Mouse (Mus musculus): ENCODE data around the gene Cacnb4.

Gene Cacnb4

DNA sequence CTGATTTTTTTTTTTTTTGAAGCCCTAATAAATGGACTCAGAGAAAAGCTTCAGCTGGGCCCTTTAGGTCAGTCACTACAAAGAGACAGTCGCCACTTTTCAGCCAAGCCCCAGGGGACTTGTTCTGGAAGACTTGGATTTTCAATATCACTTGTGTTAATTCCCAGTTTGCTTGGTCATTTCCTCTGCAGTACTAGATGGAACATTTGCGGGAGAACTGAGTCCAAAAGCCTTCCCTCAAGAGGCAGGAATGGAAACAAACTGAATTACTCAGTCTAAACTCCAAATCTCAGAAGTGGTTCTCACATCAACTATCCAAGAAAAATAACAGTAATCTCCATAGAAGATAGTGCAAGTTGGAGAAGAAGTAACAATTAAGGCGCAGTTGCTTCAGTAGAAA lies 109.2 kb downstream of the Cacnb4 start:
- DNase-seq: no peak

DNA sequence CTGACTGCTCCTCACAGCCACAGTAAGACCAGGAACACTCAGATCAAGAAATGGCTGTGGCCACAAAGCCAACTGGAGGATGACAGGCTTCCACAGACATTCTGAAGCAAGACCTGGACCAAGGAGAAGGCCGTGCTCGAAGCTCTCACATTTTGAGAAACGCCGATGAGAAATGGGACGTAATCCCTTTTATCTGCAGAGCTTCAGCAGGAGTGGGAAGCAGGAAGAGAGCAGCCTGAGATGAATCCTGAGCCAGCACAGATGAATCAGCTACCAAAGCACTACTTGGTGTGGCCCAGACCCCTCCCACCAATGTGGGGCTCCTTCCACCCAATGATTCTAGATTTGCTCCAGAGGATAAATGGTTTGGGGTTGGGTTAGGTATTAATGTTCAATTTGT lies 113.4 kb downstream of the Cacnb4 start:
- DNase-seq: no peak

DNA sequence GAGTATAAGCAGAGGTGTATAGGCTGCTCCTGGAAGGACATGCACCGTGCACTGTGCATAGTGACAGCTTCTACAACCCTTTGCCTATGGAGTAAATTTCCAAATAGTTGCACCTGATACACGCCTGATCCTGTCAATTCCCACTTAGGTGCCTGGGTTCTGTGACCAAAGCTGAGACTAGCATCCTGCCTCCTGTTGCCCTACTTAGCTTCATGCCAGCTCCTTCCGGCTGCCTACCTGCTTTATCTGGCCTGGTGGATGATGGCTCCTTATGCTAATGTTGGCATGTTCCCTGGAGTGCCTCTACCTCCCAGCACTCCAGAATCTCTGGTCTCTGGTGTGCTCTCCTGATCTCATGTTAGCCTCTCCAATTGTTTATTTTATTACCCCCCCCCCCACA lies 114.3 kb downstream of the Cacnb4 start:
- no peak for DNase-seq

DNA sequence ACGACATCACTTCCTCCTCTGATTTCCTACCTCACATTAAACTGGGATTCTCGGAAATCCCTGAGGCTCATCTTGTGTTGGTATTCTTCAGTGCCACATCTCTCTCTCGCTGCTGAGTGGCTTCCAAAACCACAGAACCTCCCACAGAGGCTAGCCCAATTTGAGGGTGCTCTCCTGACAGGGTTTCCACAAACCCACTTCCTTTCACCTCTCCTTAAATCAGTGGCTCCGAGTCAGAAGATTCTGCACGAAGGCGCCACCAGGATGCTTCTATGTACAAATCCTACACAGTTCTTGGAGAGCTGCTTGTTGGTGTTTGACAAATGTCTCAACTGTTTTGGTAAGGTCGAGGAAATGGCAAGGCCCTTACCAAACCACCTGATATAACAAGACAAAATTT lies 115.5 kb downstream of the Cacnb4 start:
- no peak for DNase-seq

DNA sequence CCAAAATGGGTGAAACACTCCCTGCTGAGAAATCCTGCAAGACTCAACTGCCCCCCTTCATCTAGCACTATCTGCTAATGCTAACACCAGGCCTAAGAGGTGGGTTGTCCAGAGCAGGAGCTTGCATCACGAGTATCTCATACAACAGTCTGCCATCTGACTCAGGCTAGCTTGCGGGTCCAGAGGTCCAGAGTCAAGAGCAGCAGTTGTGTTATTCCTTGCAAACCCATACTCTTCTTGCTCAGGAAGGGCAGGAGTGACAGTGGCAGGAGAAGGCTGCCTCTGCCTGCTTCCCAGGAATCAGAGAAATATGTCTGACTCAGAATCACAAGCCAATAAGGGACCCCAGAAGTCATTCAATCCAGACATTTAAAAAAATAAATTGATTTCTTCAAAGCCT lies 116.4 kb downstream of the Cacnb4 start:
- DNase-seq: no peak

DNA sequence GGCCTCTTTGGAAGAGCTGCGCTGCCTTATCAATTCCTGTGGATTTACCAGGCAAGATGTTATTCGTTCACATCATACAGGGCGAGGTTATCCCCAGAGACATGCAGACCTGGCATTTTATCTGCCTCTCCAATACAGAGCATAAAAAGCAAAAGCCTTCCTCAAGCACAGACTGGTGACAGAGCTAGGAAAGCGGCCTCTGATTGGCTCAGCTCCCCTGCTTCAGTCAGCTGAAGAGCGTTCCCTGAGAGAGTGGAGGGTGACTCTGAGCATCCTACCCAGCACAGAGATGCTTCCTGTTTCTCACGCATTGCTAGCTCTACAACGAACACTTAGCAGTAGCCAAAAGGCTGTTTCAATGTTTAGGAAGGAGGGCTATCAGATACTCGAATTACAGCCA lies 118.2 kb downstream of the Cacnb4 start:
- no peak for DNase-seq

DNA sequence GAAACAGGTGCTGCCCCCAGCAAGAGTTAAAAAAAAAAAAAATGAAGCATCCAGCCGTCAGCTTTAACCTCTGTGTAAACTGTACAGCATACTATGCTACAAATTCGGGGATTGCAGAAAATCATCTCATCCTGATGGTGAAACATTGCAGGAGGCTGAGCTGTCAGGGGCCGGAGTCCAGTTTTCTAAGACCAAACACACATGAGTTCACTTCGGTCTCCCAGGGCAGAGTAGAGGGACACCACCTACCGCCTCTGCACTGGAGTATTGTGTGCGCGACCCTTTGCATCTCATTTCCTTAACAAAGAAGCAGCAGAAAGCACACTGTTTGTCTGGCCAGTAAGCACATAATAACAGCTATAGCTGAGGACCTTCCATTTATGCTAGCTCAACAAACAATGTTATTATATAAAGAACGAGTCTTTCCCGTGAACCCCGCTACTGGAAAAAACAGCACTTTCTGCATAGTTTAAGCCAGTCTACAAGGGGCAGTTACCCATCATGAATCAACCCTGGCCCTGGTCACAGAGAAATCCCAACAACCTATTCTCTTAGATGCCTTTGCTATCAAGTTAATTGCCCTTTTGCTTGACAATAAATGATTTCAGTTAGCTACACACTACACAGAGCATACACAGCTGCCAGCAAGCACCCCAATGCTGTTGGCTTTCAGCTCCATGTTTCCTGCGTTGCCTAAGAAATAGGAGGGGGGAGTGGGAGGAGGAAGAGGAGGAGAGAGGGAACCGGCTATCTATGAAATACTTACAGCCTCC lies 118.9 kb downstream of the Cacnb4 start:
- DNase-seq: no peak

DNA sequence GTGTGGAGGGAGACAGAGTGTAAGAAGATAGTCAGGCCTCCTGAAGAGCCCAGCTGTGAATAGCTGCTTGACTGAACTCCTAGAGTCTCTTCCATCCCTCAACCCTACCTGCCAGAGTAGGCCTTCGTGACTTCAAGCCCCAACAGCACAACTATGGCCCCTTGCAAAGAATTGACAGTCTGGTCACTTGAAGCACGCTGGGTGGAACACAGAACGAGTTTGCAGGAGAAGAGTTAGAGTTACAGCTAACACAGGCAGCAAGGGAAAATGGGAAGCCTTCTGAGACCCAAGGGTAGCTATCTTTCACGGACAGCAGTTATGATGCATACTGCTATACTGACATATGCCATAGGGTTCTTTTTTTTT lies 119.7 kb downstream of the Cacnb4 start:
- DNase-seq: no peak

DNA sequence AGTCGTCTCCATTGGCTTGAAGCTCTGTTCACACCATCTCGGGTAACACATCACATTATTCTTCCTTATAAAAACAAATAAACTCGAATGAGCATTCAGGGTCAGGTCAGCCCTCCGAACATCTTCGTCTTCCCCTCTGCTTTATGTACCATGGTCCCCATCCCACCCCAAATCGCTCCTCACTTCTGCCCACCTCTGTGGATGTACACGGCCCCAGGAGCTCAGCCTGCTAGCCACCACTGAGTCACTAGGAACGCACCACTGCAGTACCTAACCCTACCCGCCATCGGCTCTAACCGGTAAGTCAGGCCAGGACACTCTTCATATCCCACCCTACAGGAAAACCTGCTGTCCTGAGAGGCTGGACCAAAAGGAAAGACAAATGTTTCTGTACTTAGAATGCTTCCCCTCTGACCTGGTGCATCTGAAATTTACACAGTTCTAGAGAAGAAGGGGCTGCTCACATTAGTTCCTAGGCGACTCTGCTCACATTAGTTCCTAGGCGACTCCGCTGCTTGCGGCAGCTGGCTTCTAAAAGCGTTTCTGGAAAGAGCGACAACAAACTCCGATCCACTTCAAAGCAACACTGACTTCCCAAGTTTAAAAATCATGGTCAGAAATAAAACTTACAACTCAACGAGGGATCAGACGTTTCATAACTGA lies 120.2 kb downstream of the Cacnb4 start:
- no peak for DNase-seq

DNA sequence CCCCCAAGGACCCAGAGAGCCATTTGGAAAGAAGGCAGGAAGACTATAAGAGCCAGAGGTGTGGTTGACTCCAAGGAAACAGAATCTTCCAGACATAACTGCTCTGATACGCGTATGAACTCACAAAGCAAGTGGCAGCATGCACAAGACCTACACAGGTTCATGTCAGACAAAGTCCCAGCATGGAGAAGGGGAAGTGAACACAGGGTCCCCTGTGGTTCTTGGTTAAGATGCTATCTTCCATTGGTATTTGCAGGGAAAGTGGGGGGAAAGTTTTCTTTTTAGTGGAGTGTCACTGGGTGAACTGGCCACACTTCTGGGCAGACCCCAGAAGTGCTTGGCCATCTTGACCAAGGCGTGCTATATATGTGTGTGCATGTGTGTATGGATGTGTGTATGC lies 128.2 kb downstream of the Cacnb4 start:
- no peak for DNase-seq

DNA sequence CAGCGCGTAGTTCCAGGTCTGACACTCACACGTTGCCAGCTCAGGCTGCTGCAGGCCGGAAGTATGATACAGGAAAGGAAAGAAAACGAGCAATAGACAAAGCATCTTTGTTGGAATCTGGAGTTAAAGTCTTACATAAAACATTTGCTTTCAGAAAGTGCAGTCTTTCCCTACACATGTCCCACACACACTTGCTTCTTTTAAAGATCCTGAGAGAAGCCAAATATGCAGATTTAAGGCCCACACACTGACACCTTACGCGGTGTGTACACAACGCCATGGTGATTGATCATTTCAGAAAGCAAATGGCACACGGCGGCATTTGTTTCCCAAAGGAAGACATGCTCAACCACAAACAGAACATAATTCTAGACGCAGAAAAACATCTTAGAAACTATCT lies 129.3 kb downstream of the Cacnb4 start:
- no peak for DNase-seq

DNA sequence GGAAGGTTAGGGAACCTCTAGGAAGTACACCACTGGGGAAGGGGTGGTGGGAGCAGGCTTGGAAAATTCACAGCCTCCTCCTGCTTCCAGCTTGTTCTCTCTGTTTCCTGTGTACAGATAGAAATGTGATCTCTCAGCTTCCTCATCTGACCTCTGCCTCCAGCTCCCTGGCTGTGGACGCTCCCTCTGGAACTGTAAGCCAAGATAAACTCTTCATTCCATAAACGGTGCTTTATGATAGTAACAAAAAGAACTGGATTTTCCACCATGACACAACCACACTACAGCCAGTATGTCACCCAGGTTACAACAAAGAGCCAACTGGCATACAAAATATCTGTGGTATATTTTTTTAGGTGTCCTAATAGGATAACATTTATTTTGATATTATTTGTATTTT lies 132.1 kb downstream of the Cacnb4 start:
- no peak for DNase-seq

DNA sequence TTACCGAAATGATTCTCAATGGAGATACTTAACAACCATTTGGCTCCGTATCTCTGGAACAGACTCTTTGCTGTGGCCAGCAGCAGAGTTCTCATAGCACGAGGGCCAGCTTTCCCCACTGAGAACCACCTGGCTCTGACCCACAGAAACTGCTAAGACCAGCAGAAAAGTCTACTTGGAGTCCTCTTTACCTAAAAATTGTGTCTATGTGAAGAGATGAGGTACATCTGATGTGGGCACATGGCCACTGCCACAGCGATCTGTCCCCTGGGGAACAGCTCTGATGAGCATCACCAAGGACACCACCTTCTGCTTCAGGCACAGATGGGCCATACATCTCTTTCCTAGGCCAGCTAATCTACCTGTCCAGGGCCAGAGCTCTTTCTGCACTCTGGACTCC lies 135.6 kb downstream of the Cacnb4 start:
- DNase-seq: no peak

DNA sequence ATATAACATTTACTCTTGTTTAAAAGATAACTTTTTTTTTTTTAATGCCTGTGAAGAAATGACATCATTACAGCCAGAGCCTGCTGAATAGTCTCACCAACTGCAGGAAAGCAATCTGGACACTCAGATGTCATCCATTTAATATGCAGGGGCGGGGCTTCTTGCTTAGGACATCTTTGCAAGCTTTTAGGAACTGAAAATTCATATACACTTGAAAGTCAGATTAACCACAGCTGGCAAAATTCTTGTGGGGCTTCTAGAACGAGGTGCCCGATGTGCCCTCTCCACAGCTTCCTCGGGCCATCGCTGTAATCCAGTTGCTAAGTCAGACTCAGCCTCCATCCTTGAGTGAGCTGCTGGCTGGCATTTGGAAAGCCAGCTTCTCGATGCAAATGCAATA lies 137.3 kb downstream of the Cacnb4 start:
- no peak for DNase-seq

DNA sequence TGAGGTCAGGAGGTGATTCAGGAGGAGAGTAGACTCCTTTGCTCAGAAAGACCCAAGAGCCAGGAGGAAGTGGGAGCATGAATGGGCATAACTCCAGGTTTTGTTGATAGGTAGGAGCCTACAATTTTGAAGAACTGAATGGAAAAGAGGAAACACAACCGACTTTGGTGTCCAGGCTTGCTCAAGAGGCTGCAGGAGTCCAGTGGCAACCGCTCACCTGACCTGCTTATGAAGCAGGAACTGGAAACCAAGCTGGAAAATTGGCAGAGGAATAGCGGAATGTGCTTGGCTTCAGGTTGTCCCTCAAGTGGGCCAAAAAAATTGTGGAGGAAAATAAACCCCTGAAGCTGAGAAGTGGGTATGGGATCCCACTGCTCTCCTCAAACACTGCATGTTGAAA lies 139.0 kb downstream of the Cacnb4 start:
- DNase-seq: no peak

DNA sequence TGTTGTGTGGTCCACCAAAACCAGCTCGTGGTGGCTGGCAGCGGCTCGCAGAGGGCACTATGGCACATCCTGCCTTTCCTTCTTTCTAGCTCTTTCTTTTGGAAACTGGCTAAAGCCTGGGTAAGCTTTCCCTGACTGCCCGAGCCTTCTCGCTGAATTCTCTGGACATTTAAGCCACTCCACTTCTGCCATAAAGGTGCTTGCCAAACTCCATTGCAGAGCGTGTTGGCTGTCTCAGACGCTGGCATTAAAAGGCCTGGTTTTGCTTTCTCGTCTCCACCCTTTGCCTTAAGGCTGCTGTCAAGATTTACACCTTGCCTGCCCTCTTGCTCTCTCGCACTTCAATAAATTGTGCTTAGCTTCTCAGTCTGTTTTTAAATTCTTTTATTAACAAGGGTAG lies 139.5 kb downstream of the Cacnb4 start:
- no peak for DNase-seq

DNA sequence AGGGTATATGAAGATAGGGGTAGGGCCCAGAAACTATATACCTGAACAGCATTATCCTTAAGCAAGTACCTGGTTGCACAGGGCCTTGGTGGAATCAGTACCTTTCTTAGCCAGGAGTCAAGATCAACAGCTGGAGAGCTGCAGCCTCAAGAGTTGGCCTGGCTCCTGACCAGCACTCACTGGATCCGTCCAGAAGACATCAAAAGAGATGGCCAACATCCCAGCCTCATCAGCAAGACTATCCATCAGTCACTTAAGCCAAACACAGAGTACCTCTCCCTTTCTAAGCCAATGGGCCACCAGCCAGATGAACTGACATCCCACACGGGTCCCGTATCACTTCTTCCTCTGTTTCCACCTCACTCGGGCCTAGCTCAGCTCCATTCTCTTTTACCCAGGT lies 140.1 kb downstream of the Cacnb4 start:
- peak in 1 of 2 experiments; percentile 10 for DNase-seq

DNA sequence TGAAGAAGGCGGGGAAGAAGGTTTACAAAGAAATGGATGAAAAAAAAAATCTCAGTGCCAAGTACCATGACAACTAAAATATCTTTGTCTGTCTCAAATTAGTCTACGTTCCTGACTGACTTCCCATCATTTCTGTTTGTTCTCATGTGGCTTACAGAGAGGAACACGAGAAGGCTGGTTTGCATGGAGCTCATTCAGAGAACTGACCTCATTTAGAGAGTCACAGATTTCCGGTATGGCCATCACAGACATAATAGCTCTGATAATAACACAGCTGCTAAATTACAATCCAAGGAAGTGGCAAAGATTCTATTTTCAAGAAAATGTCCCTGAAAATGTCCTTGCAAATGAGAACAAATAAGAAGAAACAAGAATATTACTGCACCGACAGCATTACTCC lies 142.9 kb downstream of the Cacnb4 start:
- DNase-seq: no peak

DNA sequence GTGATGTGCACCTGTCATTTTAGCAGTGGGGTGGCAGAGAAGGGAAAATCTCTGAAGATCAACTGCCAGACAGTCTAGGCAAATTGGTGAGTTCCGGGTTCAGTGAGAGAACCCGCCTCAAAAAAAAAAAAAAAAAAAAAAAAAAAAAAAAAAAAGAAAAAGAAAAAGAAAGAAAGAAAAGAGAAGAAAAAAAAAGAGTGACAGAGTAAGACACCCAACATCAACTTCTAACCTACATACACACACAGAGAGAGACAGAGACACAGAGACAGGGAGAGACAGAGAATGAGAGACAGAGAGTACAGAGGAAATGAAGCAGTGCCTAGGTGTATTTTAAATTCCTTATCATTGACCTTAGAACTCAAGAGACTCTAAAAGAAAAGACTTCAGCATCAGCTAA lies 146.1 kb downstream of the Cacnb4 start:
- DNase-seq: no peak

DNA sequence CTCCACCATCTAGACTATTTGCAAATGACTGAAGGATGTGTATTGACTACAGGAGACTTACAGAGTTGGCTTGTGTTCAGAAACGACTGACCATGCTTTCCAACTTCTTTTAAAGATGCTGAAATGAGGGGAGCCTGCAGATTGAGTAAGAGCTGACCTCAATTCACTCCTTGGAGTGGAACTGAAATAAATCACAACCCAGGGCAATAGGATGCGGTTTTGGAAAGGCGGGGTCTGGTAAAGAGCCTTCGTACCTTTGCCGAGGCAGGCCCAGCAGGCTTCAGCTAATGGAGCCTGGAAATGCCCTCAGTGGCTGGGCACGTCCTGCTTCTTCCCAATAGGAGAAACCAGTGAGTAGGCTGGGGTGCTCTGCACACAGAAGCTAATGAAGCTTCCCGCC lies 147.4 kb downstream of the Cacnb4 start:
- DNase-seq: no peak

DNA sequence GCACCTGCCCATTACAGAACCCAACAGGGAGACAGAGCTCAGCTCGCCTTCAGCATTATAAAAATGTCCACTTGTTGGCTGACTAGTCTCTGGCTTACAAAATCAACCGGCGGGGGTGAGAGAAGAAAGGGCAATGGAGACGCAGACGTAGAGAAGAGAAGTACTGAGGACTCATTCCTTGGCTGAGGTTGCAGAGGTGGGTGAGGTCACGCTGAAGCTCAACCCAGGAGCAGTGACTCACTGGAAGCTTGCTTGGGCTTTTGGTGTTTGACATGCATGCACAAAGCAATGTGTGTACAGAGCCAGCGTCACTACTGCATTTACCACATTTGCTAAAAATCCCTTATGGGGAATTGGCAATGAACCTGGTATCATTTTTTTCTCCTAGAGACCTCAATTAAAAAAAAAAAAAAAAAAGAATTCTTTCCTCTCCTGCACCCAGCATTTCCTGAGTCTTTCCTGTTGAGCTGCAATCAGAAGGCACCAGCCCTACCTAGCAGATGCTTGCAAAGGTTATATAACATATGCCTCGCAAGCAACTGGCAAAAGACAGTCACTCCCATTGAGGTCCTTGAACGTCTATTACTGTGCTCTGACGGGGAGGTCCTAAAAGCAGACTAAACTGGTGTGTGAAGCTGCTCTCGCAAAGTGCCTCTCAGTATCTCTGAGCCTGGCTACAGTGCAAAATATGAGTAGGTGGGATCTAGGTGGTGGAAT lies 150.6 kb downstream of the Cacnb4 start:
- DNase-seq: no peak

DNA sequence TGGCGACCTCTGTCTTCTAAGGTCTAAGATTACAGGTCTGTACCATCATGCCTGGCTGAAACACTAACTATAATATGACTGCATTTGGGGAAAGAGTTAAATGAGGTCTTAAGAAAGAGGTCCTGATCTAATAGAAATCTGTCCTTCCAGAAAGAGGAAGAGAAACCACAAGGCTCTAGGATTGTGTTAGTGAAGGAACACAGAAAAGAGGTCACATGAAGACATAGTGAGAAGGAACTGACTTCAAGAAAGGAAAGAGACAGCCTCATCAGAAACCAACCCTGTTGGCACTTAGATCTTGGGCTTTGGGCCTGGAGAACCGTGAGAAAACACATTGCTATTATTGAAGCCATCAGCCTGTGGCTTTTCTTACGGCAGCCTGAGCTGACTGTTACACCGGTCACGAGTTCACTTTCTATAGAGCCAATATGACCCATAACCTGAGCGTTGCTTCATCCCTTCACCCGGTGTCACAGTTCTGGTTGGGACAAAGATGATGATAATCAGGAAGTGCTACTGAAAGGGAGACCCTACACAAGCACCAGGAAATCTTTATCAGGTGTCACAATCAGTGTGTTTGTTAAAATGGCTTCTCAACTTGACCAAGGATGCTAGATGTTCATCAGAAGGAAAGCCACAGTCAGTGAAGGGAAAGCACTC lies 153.4 kb downstream of the Cacnb4 start:
- DNase-seq: no peak

DNA sequence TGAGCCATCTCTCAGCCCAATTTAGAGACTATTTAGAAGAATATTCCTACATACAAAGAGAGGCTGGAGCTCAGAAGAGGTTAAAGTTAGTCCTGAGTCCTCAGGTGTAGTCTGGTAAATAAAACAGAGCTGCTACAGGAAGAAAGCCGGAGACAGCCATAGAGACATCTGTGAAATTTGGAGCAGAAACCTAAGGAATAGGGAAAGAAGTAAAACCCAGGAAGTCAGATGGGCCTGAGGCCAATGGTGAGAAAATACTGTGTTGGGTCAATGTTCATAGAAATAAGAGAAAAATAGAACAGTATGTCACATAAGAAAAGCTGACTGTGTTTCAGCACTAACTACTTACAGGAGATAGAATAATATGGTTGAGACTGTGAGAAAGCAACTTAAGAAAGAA lies 155.6 kb downstream of the Cacnb4 start:
- no peak for DNase-seq

DNA sequence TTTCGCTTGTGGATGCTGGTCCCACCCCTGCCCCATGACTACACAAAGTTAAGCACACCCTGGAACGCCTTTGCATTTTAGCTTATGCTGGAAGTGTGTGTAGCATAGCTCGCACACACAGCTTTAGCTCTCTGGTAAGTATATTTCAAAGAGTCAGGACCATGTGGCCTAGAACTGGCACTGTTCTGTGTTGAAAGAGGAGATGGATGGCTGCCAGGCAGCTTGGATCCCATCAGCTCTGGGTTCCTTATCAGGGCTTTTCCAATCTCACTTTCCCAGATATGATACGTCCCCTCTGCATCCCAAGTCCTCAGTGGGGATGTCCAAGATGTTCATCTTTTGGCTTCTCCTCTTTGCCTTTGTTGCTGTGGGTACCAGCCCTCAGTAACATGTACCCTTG lies 157.9 kb downstream of the Cacnb4 start:
- no peak for DNase-seq
